Mouse (Mus musculus): ENCODE measurements at regions not wholly inside any gene's neighbourhood (a gene's known extent, or its start where the extent isn't known, plus 50 kb on each side); places are given as distances from the start of the nearest gene placed in this dataset.
"Not testable (repeated sequence)": the region's sequence is repeated elsewhere in the genome, so short reads cannot be mapped to it uniquely, and the experiment has no call there.

- no peaks in the 10 kb centered on the region for H3K27me3 ChIP-seq (replicated peaks; ENCODE audit: insufficient read depth, low read length)
- 0% methylated on average over 1 of the region's 1 CpGs for WGBS
- H3K4me1 ChIP-seq (ENCODE audit: insufficient read depth, low read depth, low read length) = no peaks in the 10 kb centered on the region
- no peak overlapping the region for H3K4me2 ChIP-seq (replicated peaks; ENCODE audit: low read depth, low read length)
- TF ChIP-seq CTCF (IDR thresholded peaks at IDR 0.05) (no peak), EP300 (IDR thresholded peaks at IDR 0.05) (no peak)
- DNase-seq (ENCODE audit: low spot score) (peak; percentile 14), ATAC-seq (no peak; the same call in 1 of the 2 replicates)
- H3K9ac ChIP-seq (replicated peaks; ENCODE audit: low read depth) = no peak overlapping the region
- H3K4me3 ChIP-seq (ENCODE audit: low read depth, low read length) = no peak overlapping the region
- H3K36me3 ChIP-seq (ENCODE audit: insufficient read depth, low read length) = no peaks in the 10 kb centered on the region
- no peak overlapping the region for H3K27ac ChIP-seq (ENCODE audit: low read length)
- H3K9me3 ChIP-seq (ENCODE audit: low read length) = no peaks in the 10 kb centered on the region
These were observed 171.3 kb upstream of the Gm11096 start for GRCm38 (mm10) chr17:81270235-81270634.

- 64% methylated on average over 1 of the region's 1 CpGs for WGBS
- peak; percentile 40; the same call in 1 of the 2 replicates for TF ChIP-seq EP300 (IDR thresholded peaks at IDR 0.05)
- TF ChIP-seq CTCF (IDR thresholded peaks at IDR 0.05) = no peak
- Histone ChIP-seq H3K4me3 (ENCODE audit: low read depth, low read length) (no peak overlapping the region), H3K4me1 (ENCODE audit: insufficient read depth, low read depth, low read length) (no peaks in the 10 kb centered on the region), H3K36me3 (ENCODE audit: insufficient read depth, low read length) (no peaks in the 10 kb centered on the region), H3K27ac (ENCODE audit: low read length) (no peak overlapping the region), H3K9ac (replicated peaks; ENCODE audit: low read depth) (no peak overlapping the region), H3K9me3 (ENCODE audit: low read length) (no peaks in the 10 kb centered on the region), H3K4me2 (replicated peaks; ENCODE audit: low read depth, low read length) (no peak overlapping the region), H3K27me3 (replicated peaks; ENCODE audit: insufficient read depth, low read length) (no peaks in the 10 kb centered on the region)
- peak; percentile 35; the same call in 1 of the 2 replicates for ATAC-seq
- peak; percentile 80 for DNase-seq (ENCODE audit: low spot score)
These were observed 179.6 kb upstream of the Gm11096 start for GRCm38 (mm10) chr17:81261957-81262356.

GRCm38 (mm10) chr17:81260036-81260435 lies 181.5 kb upstream of the Gm11096 start:
- Histone ChIP-seq H3K36me3 (ENCODE audit: insufficient read depth, low read length) (no peaks in the 10 kb centered on the region), H3K9me3 (ENCODE audit: low read length) (no peaks in the 10 kb centered on the region), H3K27ac (ENCODE audit: low read length) (no peak overlapping the region), H3K4me1 (ENCODE audit: insufficient read depth, low read depth, low read length) (no peaks in the 10 kb centered on the region), H3K4me3 (ENCODE audit: low read depth, low read length) (no peak overlapping the region), H3K4me2 (replicated peaks; ENCODE audit: low read depth, low read length) (no peak overlapping the region), H3K9ac (replicated peaks; ENCODE audit: low read depth) (no peak overlapping the region), H3K27me3 (replicated peaks; ENCODE audit: insufficient read depth, low read length) (no peaks in the 10 kb centered on the region)
- no peak for ATAC-seq
- no peak for DNase-seq (ENCODE audit: low spot score)
- no peak for TF ChIP-seq EP300 (IDR thresholded peaks at IDR 0.05)
- TF ChIP-seq CTCF (IDR thresholded peaks at IDR 0.05) = no peak
- 89% methylated on average over 1 of the region's 1 CpGs for WGBS

GRCm38 (mm10) chr17:81256106-81256505 lies 185.5 kb upstream of the Gm11096 start:
- 65% methylated on average over 3 of the region's 3 CpGs for WGBS
- no peaks in the 10 kb centered on the region for H3K36me3 ChIP-seq (ENCODE audit: insufficient read depth, low read length)
- no peak overlapping the region for H3K27ac ChIP-seq (ENCODE audit: low read length)
- H3K9me3 ChIP-seq (ENCODE audit: low read length) = no peaks in the 10 kb centered on the region
- no peaks in the 10 kb centered on the region for H3K27me3 ChIP-seq (replicated peaks; ENCODE audit: insufficient read depth, low read length)
- H3K9ac ChIP-seq (replicated peaks; ENCODE audit: low read depth) = no peak overlapping the region
- ATAC-seq (no peak), DNase-seq (ENCODE audit: low spot score) (no peak)
- no peaks in the 10 kb centered on the region for H3K4me1 ChIP-seq (ENCODE audit: insufficient read depth, low read depth, low read length)
- TF ChIP-seq CTCF (IDR thresholded peaks at IDR 0.05) (no peak), EP300 (IDR thresholded peaks at IDR 0.05) (no peak)
- H3K4me3 ChIP-seq (ENCODE audit: low read depth, low read length) = no peak overlapping the region
- no peak overlapping the region for H3K4me2 ChIP-seq (replicated peaks; ENCODE audit: low read depth, low read length)

- Histone ChIP-seq H3K4me3 (ENCODE audit: low read depth, low read length) (no peak overlapping the region), H3K27ac (ENCODE audit: low read length) (no peak overlapping the region), H3K9ac (replicated peaks; ENCODE audit: low read depth) (no peak overlapping the region), H3K4me1 (ENCODE audit: insufficient read depth, low read depth, low read length) (no peaks in the 10 kb centered on the region), H3K36me3 (ENCODE audit: insufficient read depth, low read length) (no peaks in the 10 kb centered on the region), H3K4me2 (replicated peaks; ENCODE audit: low read depth, low read length) (no peak overlapping the region), H3K9me3 (ENCODE audit: low read length) (no peaks in the 10 kb centered on the region), H3K27me3 (replicated peaks; ENCODE audit: insufficient read depth, low read length) (no peaks in the 10 kb centered on the region)
- ATAC-seq (no peak), DNase-seq (ENCODE audit: low spot score) (no peak)
- TF ChIP-seq EP300 (IDR thresholded peaks at IDR 0.05) (no peak), CTCF (IDR thresholded peaks at IDR 0.05) (no peak)
- WGBS = 52% methylated on average over 3 of the region's 3 CpGs
These were observed 185.9 kb upstream of the Thumpd2 start for GRCm38 (mm10) chr17:81250748-81251147.

GRCm38 (mm10) chr17:81246156-81246555 lies 181.3 kb upstream of the Thumpd2 start:
- H3K4me2 ChIP-seq (replicated peaks; ENCODE audit: low read depth, low read length) = no peak overlapping the region
- no peak overlapping the region for H3K4me3 ChIP-seq (ENCODE audit: low read depth, low read length)
- no peak overlapping the region for H3K27ac ChIP-seq (ENCODE audit: low read length)
- ATAC-seq = peak; percentile 14; the same call in 1 of the 2 replicates
- 0 out of 2 replicates have a peak, but pooled peaks have one; percentile 13 for TF ChIP-seq CTCF (IDR thresholded peaks at IDR 0.05)
- no peak for TF ChIP-seq EP300 (IDR thresholded peaks at IDR 0.05)
- WGBS = 69% methylated on average over 6 of the region's 6 CpGs
- H3K4me1 ChIP-seq (ENCODE audit: insufficient read depth, low read depth, low read length) = no peaks in the 10 kb centered on the region
- DNase-seq (ENCODE audit: low spot score) = peak; percentile 52
- no peaks in the 10 kb centered on the region for H3K27me3 ChIP-seq (replicated peaks; ENCODE audit: insufficient read depth, low read length)
- no peaks in the 10 kb centered on the region for H3K9me3 ChIP-seq (ENCODE audit: low read length)
- H3K36me3 ChIP-seq (ENCODE audit: insufficient read depth, low read length) = no peaks in the 10 kb centered on the region
- H3K9ac ChIP-seq (replicated peaks; ENCODE audit: low read depth) = no peak overlapping the region

- H3K4me2 ChIP-seq (replicated peaks; ENCODE audit: low read depth, low read length); H3K27me3 ChIP-seq (replicated peaks; ENCODE audit: insufficient read depth, low read length); H3K27ac ChIP-seq (ENCODE audit: low read length); ATAC-seq; H3K36me3 ChIP-seq (ENCODE audit: insufficient read depth, low read length); H3K4me3 ChIP-seq (ENCODE audit: low read depth, low read length); H3K4me1 ChIP-seq (ENCODE audit: insufficient read depth, low read depth, low read length); DNase-seq (ENCODE audit: low spot score); H3K9me3 ChIP-seq (ENCODE audit: low read length); H3K9ac ChIP-seq (replicated peaks; ENCODE audit: low read depth): not testable (repeated sequence)
- WGBS = 98% methylated on average over 8 of the region's 18 CpGs
These were observed 166.9 kb upstream of the Thumpd2 start for GRCm38 (mm10) chr17:81231771-81232170.
